Mouse (Mus musculus) testis, adult 2 months (tissue): Measurements from ENCODE around the gene Fat3. TPM values are rescaled to one million over a fixed set of nuclear protein-coding genes. Genes with fewer than 3 reads are reported as not detected.

Source experiments
- H3K27ac ChIP-seq: fragments of 200-500 bp; 2 replicates; pipeline ENCODE4 v1.5.1; 2012; ENCODE audit warnings: low read depth, low read length; ENCODE audit not compliant: control insufficient read depth, insufficient read depth
- H3K27me3 ChIP-seq: fragments of 200-500 bp; 2 replicates; pipeline ENCODE4 v1.6.1; 2012; ENCODE audit warnings: mild to moderate bottlenecking, low read length, moderate library complexity; ENCODE audit not compliant: control insufficient read depth, insufficient read depth
- H3K36me3 ChIP-seq: fragments of 200-500 bp; 2 replicates; pipeline ENCODE4 v1.6.1; 2012; ENCODE audit warnings: mild to moderate bottlenecking, low read length; ENCODE audit not compliant: control insufficient read depth, insufficient read depth
- H3K4me1 ChIP-seq: fragments of 200-500 bp; 2 replicates; pipeline ENCODE4 v1.6.1; 2012; ENCODE audit warnings: low read length; ENCODE audit not compliant: control insufficient read depth, insufficient read depth
- H3K4me3 ChIP-seq: fragments of 200-500 bp; 2 replicates; pipeline ENCODE4 v1.5.1; 2012; ENCODE audit warnings: low read depth, mild to moderate bottlenecking, low read length, moderate library complexity, mixed read lengths; ENCODE audit not compliant: control insufficient read depth
- CTCF ChIP-seq: fragments of 200-500 bp; IDR thresholded peaks from 2 replicates; pipeline ENCODE4 v1.5.1; 2012; ENCODE audit warnings: low read depth, mild to moderate bottlenecking, inconsistent platforms, low read length, moderate library complexity; ENCODE audit not compliant: control insufficient read depth, insufficient read depth, insufficient replicate concordance
- POLR2A ChIP-seq: fragments of 200-500 bp; IDR thresholded peaks from 2 replicates; pipeline ENCODE4 v1.6.1; 2012; ENCODE audit warnings: low read depth, mild to moderate bottlenecking, inconsistent platforms, low read length, moderate library complexity; ENCODE audit not compliant: control insufficient read depth
- polyA plus RNA-seq: library from polyadenylated mRNA; depleted of rRNA; stranded (reverse); fragments of >200 nt; gene quantifications from 2 replicates; pipeline ENCODE4 v1.2.3, GENCODE M21; 2012; rRNA removed

Fat3 gene
- polyA plus RNA-seq = 1.2 and 1.7 TPM in 2 replicates

DNA sequence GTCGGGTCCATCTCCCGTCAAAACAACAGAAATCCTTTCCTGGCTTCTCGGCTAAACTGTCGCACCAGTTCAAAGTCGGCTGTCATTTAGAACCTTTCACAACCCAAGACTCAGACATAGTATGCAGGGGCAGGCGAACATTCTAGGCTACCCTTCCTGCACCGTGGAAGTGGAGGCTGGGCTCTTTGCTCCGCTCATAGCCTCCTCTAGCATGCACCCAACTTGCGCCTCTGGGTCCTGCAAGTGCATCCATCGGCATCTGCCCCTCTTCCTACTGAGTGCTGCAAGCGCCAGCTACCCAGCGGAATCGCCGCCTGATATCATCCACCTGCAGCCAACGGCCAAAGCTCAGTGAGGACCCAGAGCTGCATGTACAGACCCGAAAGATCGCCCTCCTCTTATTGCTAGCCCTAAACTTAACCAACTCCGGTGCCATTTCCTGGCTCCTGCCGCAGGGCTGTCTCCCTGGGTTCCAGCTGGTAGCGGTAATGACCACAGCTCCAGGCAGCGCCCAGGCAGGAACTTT lies at the start of gene Fat3:
Gene Fat3, minus strand, starts transcription at position 100 of the 526 bp plus-strand sequence.
- no peak for TF ChIP-seq CTCF
- TF ChIP-seq POLR2A = no peak
- no peak within 1 kb of the TSS for H3K27ac ChIP-seq
- peaks cover 14% of the 10 kb centered on the region for H3K4me1 ChIP-seq
- H3K27me3 ChIP-seq = no peaks in the 10 kb centered on the region
- no peaks in the 10 kb centered on the region for H3K36me3 ChIP-seq
- H3K4me3 ChIP-seq = peak within 1 kb of the TSS; percentile 32

GRCm38 (mm10) chr9:16532884-16533283 lies 31.8 kb upstream of the Fat3 start:
- no peaks in the 10 kb centered on the region for H3K27me3 ChIP-seq
- H3K36me3 ChIP-seq = no peaks in the 10 kb centered on the region
- H3K4me3 ChIP-seq = no peak overlapping the region
- TF ChIP-seq CTCF (no peak), POLR2A (no peak)
- no peaks in the 10 kb centered on the region for H3K4me1 ChIP-seq
- no peak overlapping the region for H3K27ac ChIP-seq

DNA sequence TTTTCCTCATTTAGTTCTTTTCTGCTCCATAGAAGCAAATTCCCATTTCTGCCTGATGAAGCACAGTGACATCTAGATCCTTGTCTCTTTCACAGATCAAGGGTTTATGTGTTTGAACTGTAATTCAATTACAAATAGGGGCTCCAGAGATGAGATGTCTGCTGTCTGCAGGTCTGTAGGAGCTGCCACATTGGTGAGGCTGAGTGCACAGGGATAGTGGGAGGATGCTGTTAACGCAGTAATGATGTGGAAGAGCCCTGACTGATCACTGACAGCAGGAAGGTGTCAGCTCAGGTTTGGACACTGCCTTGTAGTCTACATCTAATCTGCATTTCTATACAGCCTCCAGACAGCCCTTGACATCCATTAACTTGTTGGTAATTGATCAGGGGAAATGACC lies 16.5 kb upstream of the Fat3 start:
- Histone ChIP-seq H3K4me1 (no peaks in the 10 kb centered on the region), H3K36me3 (no peaks in the 10 kb centered on the region), H3K27ac (no peak overlapping the region), H3K4me3 (no peak overlapping the region), H3K27me3 (no peaks in the 10 kb centered on the region)
- TF ChIP-seq CTCF (no peak), POLR2A (no peak)

GRCm38 (mm10) chr9:16512005-16512404 lies 10.9 kb upstream of the Fat3 start:
- TF ChIP-seq CTCF = no peak
- no peak for TF ChIP-seq POLR2A
- Histone ChIP-seq H3K27ac (no peak overlapping the region), H3K4me1 (no peaks in the 10 kb centered on the region)

DNA sequence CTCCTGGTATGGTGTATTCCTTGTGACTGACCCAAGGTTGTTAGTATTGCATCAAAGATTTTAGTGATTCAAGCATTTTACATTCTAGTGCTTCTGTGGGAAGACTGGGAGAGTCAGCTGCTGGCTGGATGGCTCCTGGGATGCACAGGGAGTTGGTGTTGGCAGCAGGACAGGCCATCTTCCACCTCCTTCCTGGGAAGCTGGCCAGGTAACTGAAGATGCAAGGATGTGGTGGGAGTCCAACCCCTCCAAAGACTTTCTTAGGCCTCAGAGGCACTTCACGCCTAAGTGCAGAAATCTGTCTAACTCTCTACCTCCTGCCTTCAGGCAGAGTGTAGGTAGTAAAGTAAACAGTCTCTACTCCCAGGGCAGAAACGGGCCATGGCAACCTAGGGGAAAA lies 2.7 kb upstream of the Fat3 start:
- Histone ChIP-seq H3K4me1 (peaks cover 14% of the 10 kb centered on the region), H3K36me3 (no peaks in the 10 kb centered on the region), H3K4me3 (no peak overlapping the region), H3K27ac (no peak overlapping the region), H3K27me3 (no peaks in the 10 kb centered on the region)
- TF ChIP-seq CTCF (no peak), POLR2A (no peak)

More at GRCm38 (mm10) chr9:16512005-16512404, 10.9 kb upstream of the Fat3 start:
- no peak overlapping the region for H3K4me3 ChIP-seq
- H3K36me3 ChIP-seq = no peaks in the 10 kb centered on the region
- H3K27me3 ChIP-seq = no peaks in the 10 kb centered on the region

- no peak overlapping the region for H3K4me3 ChIP-seq
- peaks cover 14% of the 10 kb centered on the region for H3K4me1 ChIP-seq
- no peaks in the 10 kb centered on the region for H3K27me3 ChIP-seq
- no peak overlapping the region for H3K27ac ChIP-seq
- TF ChIP-seq POLR2A = no peak
- no peak for TF ChIP-seq CTCF
- H3K36me3 ChIP-seq = no peaks in the 10 kb centered on the region
These were observed 1.7 kb upstream of the Fat3 start for GRCm38 (mm10) chr9:16502673-16503343.

DNA sequence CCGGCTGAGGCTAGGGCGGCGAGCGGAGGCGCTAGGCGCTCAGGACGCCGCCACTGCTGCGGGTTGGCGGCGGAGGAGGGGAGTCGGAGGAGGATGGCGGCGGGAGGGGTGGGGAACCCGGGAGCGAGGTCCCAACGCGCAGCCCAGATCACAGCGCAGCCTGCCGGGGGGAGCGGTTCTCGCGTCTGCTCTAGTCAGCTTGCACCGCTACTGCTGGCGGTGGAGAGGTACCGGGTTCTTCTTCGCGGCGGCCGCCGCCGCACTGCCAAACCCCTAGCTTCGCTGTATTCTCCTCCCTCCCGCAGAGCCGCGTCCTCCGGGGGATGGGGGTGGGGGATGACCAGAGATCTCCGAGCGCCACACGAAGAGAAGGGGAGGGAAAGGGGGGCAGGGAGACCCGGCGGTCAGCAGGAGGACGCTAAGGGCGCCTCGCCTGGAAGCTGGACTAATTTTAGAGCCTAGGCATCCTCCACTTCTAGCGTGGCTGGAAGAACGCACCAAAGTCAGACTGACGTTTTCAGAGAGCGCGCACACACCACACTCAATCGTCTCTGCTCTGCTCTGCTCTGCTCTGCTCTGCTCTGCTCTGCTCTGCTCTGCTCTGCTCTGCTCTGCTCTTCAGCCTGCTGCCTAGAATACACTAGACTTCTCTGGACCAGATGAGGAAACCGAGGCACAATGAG lies 1.0 kb upstream of the Fat3 start:
- Histone ChIP-seq H3K27me3 (no peaks in the 10 kb centered on the region), H3K4me3 (peak overlapping the region; percentile 32), H3K27ac (no peak overlapping the region), H3K36me3 (no peaks in the 10 kb centered on the region), H3K4me1 (peaks cover 14% of the 10 kb centered on the region)
- TF ChIP-seq CTCF (no peak), POLR2A (no peak)
